Mouse (Mus musculus): ENCODE results near the gene Mapk1ip1l. TPM values are rescaled to one million over a fixed set of nuclear protein-coding genes. Genes with fewer than 3 reads are reported as not detected.
A peak's percentile ranks its signal among the peaks of the same experiment; 100 is the strongest.

Gene Mapk1ip1l
- polyA plus RNA-seq, 1 experiment from 2014 or later: 30.8 TPM

DNA sequence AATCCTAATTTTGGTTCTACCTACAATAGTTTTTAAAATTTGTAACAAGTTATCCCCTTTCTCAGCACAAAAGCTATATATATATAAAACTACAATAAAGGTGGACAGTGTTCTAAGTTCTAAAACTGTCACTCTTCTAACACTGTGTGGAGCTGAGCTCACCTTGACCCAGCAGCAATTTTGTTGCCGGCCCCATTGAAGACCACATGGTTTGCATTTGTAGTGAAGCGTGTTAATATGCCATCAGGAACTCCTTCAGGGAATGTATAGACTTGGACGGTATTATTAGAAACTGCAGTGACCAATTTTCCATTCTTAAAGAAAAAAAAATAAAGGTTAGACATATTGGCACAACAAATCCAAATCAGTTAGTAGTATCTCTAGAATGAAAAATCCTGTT is 24.3 kb upstream of the Mapk1ip1l start:
- TF ChIP-seq CTCF (IDR thresholded peaks at IDR 0.05; ENCODE audit: low read depth): no peak
- Histone ChIP-seq H3K27me3 (replicated peaks; ENCODE audit: control insufficient read depth, insufficient read depth, low read length) (no peaks in the 10 kb centered on the region), H3K4me2 (replicated peaks; ENCODE audit: low read depth) (no peak overlapping the region), H3K27ac (ENCODE audit: low read depth, low read length) (no peak overlapping the region), H3K36me3 (ENCODE audit: control insufficient read depth, insufficient read depth) (peaks cover 9% of the 10 kb centered on the region), H3K4me1 (replicated peaks; ENCODE audit: control insufficient read depth, insufficient read depth, low read length) (no peaks in the 10 kb centered on the region), H3K4me3 (ENCODE audit: low read depth, low read length) (no peak overlapping the region), H3K9ac (ENCODE audit: low read depth, low read length) (no peak overlapping the region), H3K9me3 (ENCODE audit: control insufficient read depth) (no peaks in the 10 kb centered on the region)
- no peak for ATAC-seq
- WGBS: 88% methylated on average over 3 of the region's 3 CpGs

- H3K27ac ChIP-seq (ENCODE audit: low read depth, low read length): no peak overlapping the region
- WGBS: 20% methylated on average over 3 of the region's 3 CpGs
- H3K9ac ChIP-seq (ENCODE audit: low read depth, low read length): no peak overlapping the region
- no peaks in the 10 kb centered on the region for H3K4me1 ChIP-seq (replicated peaks; ENCODE audit: control insufficient read depth, insufficient read depth, low read length)
- no peak overlapping the region for H3K4me3 ChIP-seq (ENCODE audit: low read depth, low read length)
- no peaks in the 10 kb centered on the region; the same call in 1 of the 2 replicates for H3K36me3 ChIP-seq (ENCODE audit: control insufficient read depth, insufficient read depth)
- ATAC-seq: no peak
- H3K27me3 ChIP-seq (replicated peaks; ENCODE audit: control insufficient read depth, insufficient read depth, low read length): no peaks in the 10 kb centered on the region
- no peak for TF ChIP-seq CTCF (IDR thresholded peaks at IDR 0.05; ENCODE audit: low read depth)
- peak overlapping the region; percentile 84; the same call in 1 of the 2 replicates for H3K4me2 ChIP-seq (replicated peaks; ENCODE audit: low read depth)
- H3K9me3 ChIP-seq (ENCODE audit: control insufficient read depth): no peaks in the 10 kb centered on the region
Measured at GRCm38 (mm10) chr14:47275417-47275816, 22.6 kb upstream of the Mapk1ip1l start.

DNA sequence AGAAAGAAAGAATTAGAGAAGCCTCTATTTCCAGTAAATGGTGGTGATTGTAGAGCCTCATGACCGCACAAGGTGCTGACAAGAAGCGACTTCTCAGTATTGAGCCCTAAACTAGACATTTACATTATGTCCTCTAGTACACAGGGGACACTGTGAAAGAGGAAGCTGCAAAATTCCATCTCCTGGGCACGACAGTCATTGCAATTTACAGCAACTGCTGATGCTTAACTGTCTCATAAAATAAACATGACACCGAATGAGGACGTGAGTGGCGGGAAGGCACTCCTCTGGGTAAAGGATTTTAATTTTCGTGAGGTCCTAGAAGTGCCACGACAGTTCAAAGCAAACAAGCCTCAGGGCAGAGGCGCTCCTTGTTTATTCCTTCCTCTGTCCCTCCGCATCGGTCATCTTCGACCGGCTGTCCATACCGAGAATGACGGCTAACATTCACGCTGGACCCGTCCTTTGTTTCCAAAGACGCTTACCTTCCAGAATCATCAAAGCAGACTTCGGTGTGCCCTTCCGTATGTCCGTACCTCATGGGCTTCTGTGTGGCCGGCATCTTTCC is 21.9 kb upstream of the Mapk1ip1l start:
- peak overlapping the region; percentile 91 for H3K4me3 ChIP-seq (ENCODE audit: low read depth, low read length)

GRCm38 (mm10) chr14:47276637-47277393 is 21.3 kb upstream of the Mapk1ip1l start, which contains the start of the genes Wdhd1 and Socs4:
TSS of gene Wdhd1 (minus strand) at chr14:47276857.
TSS of gene Socs4 (plus strand) at chr14:47276931.
- H3K4me2 ChIP-seq (replicated peaks; ENCODE audit: low read depth): peak within 1 kb of the TSS; percentile 84
- peak; percentile 56 for TF ChIP-seq CTCF (IDR thresholded peaks at IDR 0.05; ENCODE audit: low read depth)
- H3K4me1 ChIP-seq (replicated peaks; ENCODE audit: control insufficient read depth, insufficient read depth, low read length): no peaks in the 10 kb centered on the region
- ATAC-seq: peak; percentile 98
- no peaks in the 10 kb centered on the region for H3K9me3 ChIP-seq (ENCODE audit: control insufficient read depth)
- H3K36me3 ChIP-seq (ENCODE audit: control insufficient read depth, insufficient read depth): no peaks in the 10 kb centered on the region
- H3K27me3 ChIP-seq (replicated peaks; ENCODE audit: control insufficient read depth, insufficient read depth, low read length): no peaks in the 10 kb centered on the region
- H3K4me3 ChIP-seq (ENCODE audit: low read depth, low read length): peak within 1 kb of the TSS; percentile 91
- peak within 1 kb of the TSS; percentile 99 for H3K27ac ChIP-seq (ENCODE audit: low read depth, low read length)
- under 1% methylated on average over 77 of the region's 77 CpGs for WGBS
- peak within 1 kb of the TSS; percentile 85 for H3K9ac ChIP-seq (ENCODE audit: low read depth, low read length)

More for the DNA sequence above, 21.9 kb upstream of the Mapk1ip1l start:
- no peak for TF ChIP-seq CTCF (IDR thresholded peaks at IDR 0.05; ENCODE audit: low read depth)
- 1% methylated on average over 22 of the region's 22 CpGs for WGBS
- ATAC-seq: no peak
- no peaks in the 10 kb centered on the region for H3K9me3 ChIP-seq (ENCODE audit: control insufficient read depth)
- H3K9ac ChIP-seq (ENCODE audit: low read depth, low read length): peak overlapping the region; percentile 85
- H3K27ac ChIP-seq (ENCODE audit: low read depth, low read length): 0 out of 2 replicates have a peak overlapping the region, but pooled peaks have one; percentile 99
- no peaks in the 10 kb centered on the region for H3K4me1 ChIP-seq (replicated peaks; ENCODE audit: control insufficient read depth, insufficient read depth, low read length)
- peak overlapping the region; percentile 84 for H3K4me2 ChIP-seq (replicated peaks; ENCODE audit: low read depth)
- H3K36me3 ChIP-seq (ENCODE audit: control insufficient read depth, insufficient read depth): no peaks in the 10 kb centered on the region; the same call in 1 of the 2 replicates
- no peaks in the 10 kb centered on the region for H3K27me3 ChIP-seq (replicated peaks; ENCODE audit: control insufficient read depth, insufficient read depth, low read length)

- H3K36me3 ChIP-seq (ENCODE audit: control insufficient read depth, insufficient read depth): no peaks in the 10 kb centered on the region
- no peaks in the 10 kb centered on the region for H3K4me1 ChIP-seq (replicated peaks; ENCODE audit: control insufficient read depth, insufficient read depth, low read length)
- H3K4me2 ChIP-seq (replicated peaks; ENCODE audit: low read depth): no peak overlapping the region
- TF ChIP-seq CTCF (IDR thresholded peaks at IDR 0.05; ENCODE audit: low read depth): peak; percentile 47
- no peaks in the 10 kb centered on the region for H3K9me3 ChIP-seq (ENCODE audit: control insufficient read depth)
- H3K27me3 ChIP-seq (replicated peaks; ENCODE audit: control insufficient read depth, insufficient read depth, low read length): no peaks in the 10 kb centered on the region
- H3K4me3 ChIP-seq (ENCODE audit: low read depth, low read length): no peak overlapping the region
- H3K27ac ChIP-seq (ENCODE audit: low read depth, low read length): no peak overlapping the region
- no peak overlapping the region for H3K9ac ChIP-seq (ENCODE audit: low read depth, low read length)
- no peak for ATAC-seq
- 73% methylated on average over 2 of the region's 2 CpGs for WGBS
Measured at GRCm38 (mm10) chr14:47279058-47279457, 19.0 kb upstream of the Mapk1ip1l start.

- Histone ChIP-seq H3K4me3 (ENCODE audit: low read depth, low read length) (no peak overlapping the region), H3K27me3 (replicated peaks; ENCODE audit: control insufficient read depth, insufficient read depth, low read length) (no peaks in the 10 kb centered on the region), H3K4me1 (replicated peaks; ENCODE audit: control insufficient read depth, insufficient read depth, low read length) (no peaks in the 10 kb centered on the region), H3K4me2 (replicated peaks; ENCODE audit: low read depth) (no peak overlapping the region), H3K9ac (ENCODE audit: low read depth, low read length) (no peak overlapping the region), H3K36me3 (ENCODE audit: control insufficient read depth, insufficient read depth) (no peaks in the 10 kb centered on the region), H3K9me3 (ENCODE audit: control insufficient read depth) (no peaks in the 10 kb centered on the region), H3K27ac (ENCODE audit: low read depth, low read length) (no peak overlapping the region)
- WGBS: 87% methylated on average over 4 of the region's 4 CpGs
- TF ChIP-seq CTCF (IDR thresholded peaks at IDR 0.05; ENCODE audit: low read depth): no peak
- no peak for ATAC-seq
Measured at GRCm38 (mm10) chr14:47281535-47281934, 16.5 kb upstream of the Mapk1ip1l start.
